Mouse (Mus musculus): Measurements from ENCODE around the gene Elovl5.

GRCm38 (mm10) chr9:77921366-77922260 is 4.4 kb downstream of the Elovl5 start:
- TF ChIP-seq POLR2AphosphoS2 (IDR thresholded peaks at IDR 0.05; ENCODE audit: insufficient read length, low read depth) (no peak), CEBPB (IDR thresholded peaks at IDR 0.05; ENCODE audit: insufficient read depth, poor library complexity, severe bottlenecking) (no peak), POLR2A (IDR thresholded peaks at IDR 0.05; ENCODE audit: insufficient read length, low read depth) (no peak), SRF (IDR thresholded peaks at IDR 0.05; ENCODE audit: control insufficient read depth, insufficient read length, low read depth) (no peak), MYOD1 (IDR thresholded peaks at IDR 0.05; ENCODE audit: control insufficient read depth in 1 of 3, insufficient read length in 2 of 3, low read depth in 2 of 3) (no peak), REST (IDR thresholded peaks at IDR 0.05; ENCODE audit: insufficient read depth, insufficient read length) (no peak), TCF12 (IDR thresholded peaks at IDR 0.05; ENCODE audit: insufficient read depth, poor library complexity, severe bottlenecking) (no peak), E2F4 (IDR thresholded peaks at IDR 0.05; ENCODE audit: insufficient read depth) (no peak), MAX (IDR thresholded peaks at IDR 0.05; ENCODE audit: low read depth) (no peak), MYOG (IDR thresholded peaks at IDR 0.05; ENCODE audit: control insufficient read depth in 1 of 3, insufficient read depth in 1 of 3, insufficient read length in 2 of 3, low read depth in 2 of 3) (no peak), USF1 (IDR thresholded peaks at IDR 0.05; ENCODE audit: low read depth) (no peak), TCF3 (IDR thresholded peaks at IDR 0.05; ENCODE audit: insufficient read length, low read depth) (no peak)

All from myocyte (in vitro differentiated cells).